Mouse (Mus musculus): ENCODE measurements around the gene Zfyve27.

- no peak for TF ChIP-seq GATA1 (IDR thresholded peaks at IDR 0.05; ENCODE audit: low read length)
- no peak for TF ChIP-seq TAL1 (IDR thresholded peaks at IDR 0.05; ENCODE audit: low read length)
Observed at GRCm38 (mm10) chr19:42145731-42146130, 18.0 kb upstream of the Zfyve27 start.

Measured in erythroblast, embryonic 14.5 days (primary cell).